Mouse (Mus musculus): ENCODE results near the gene Tmprss11c. TPM values are rescaled to one million over a fixed set of nuclear protein-coding genes. Genes with fewer than 3 reads are reported as not detected.

The Tmprss11c gene
- polyA plus RNA-seq, 1 experiment from 2014 or later = not detected

GRCm38 (mm10) chr5:86191356-86191755 lies 97.8 kb downstream of the Tmprss11c start:
- Histone ChIP-seq H3K4me3 (ENCODE audit: low read length) (no peak overlapping the region), H3K4me1 (ENCODE audit: control insufficient read depth, insufficient read depth, low read depth, low read length) (no peaks in the 10 kb centered on the region), H3K9me3 (ENCODE audit: control insufficient read depth, low read length) (no peaks in the 10 kb centered on the region)

GRCm38 (mm10) chr5:86190770-86191169 lies 98.3 kb downstream of the Tmprss11c start:
- no peak for ATAC-seq

More at GRCm38 (mm10) chr5:86191356-86191755, 97.8 kb downstream of the Tmprss11c start:
- 17% methylated on average over 4 of the region's 4 CpGs for WGBS
- no peaks in the 10 kb centered on the region for H3K27me3 ChIP-seq (replicated peaks; ENCODE audit: control insufficient read depth, insufficient read depth, low read length)
- peak; percentile 80 for ATAC-seq
- no peak overlapping the region for H3K9ac ChIP-seq (ENCODE audit: low read depth, low read length)
- no peaks in the 10 kb centered on the region for H3K36me3 ChIP-seq (ENCODE audit: control insufficient read depth, insufficient read depth, low read length)
- H3K4me2 ChIP-seq (ENCODE audit: low read length) = no peak overlapping the region
- no peak overlapping the region for H3K27ac ChIP-seq (ENCODE audit: low read depth, low read length)

GRCm38 (mm10) chr5:86190290-86190689 lies 98.8 kb downstream of the Tmprss11c start:
- Histone ChIP-seq H3K4me3 (ENCODE audit: low read length) (no peak overlapping the region), H3K4me1 (ENCODE audit: control insufficient read depth, insufficient read depth, low read depth, low read length) (no peaks in the 10 kb centered on the region), H3K9me3 (ENCODE audit: control insufficient read depth, low read length) (no peaks in the 10 kb centered on the region), H3K27me3 (replicated peaks; ENCODE audit: control insufficient read depth, insufficient read depth, low read length) (no peaks in the 10 kb centered on the region), H3K4me2 (ENCODE audit: low read length) (no peak overlapping the region), H3K9ac (ENCODE audit: low read depth, low read length) (no peak overlapping the region), H3K36me3 (ENCODE audit: control insufficient read depth, insufficient read depth, low read length) (no peaks in the 10 kb centered on the region), H3K27ac (ENCODE audit: low read depth, low read length) (no peak overlapping the region)
- WGBS = 34% methylated on average over 15 of the region's 15 CpGs
- ATAC-seq = no peak

More at GRCm38 (mm10) chr5:86190770-86191169, 98.3 kb downstream of the Tmprss11c start:
- Histone ChIP-seq H3K27me3 (replicated peaks; ENCODE audit: control insufficient read depth, insufficient read depth, low read length) (no peaks in the 10 kb centered on the region), H3K27ac (ENCODE audit: low read depth, low read length) (no peak overlapping the region), H3K9me3 (ENCODE audit: control insufficient read depth, low read length) (no peaks in the 10 kb centered on the region), H3K9ac (ENCODE audit: low read depth, low read length) (no peak overlapping the region), H3K4me2 (ENCODE audit: low read length) (no peak overlapping the region), H3K4me3 (ENCODE audit: low read length) (no peak overlapping the region), H3K36me3 (ENCODE audit: control insufficient read depth, insufficient read depth, low read length) (no peaks in the 10 kb centered on the region), H3K4me1 (ENCODE audit: control insufficient read depth, insufficient read depth, low read depth, low read length) (no peaks in the 10 kb centered on the region)
- 22% methylated on average over 5 of the region's 5 CpGs for WGBS

- 81% methylated on average over 6 of the region's 6 CpGs for WGBS
- H3K36me3 ChIP-seq (ENCODE audit: control insufficient read depth, insufficient read depth, low read length) = no peaks in the 10 kb centered on the region
- H3K27me3 ChIP-seq (replicated peaks; ENCODE audit: control insufficient read depth, insufficient read depth, low read length) = no peaks in the 10 kb centered on the region
- ATAC-seq = no peak
- no peaks in the 10 kb centered on the region for H3K4me1 ChIP-seq (ENCODE audit: control insufficient read depth, insufficient read depth, low read depth, low read length)
- no peaks in the 10 kb centered on the region for H3K9me3 ChIP-seq (ENCODE audit: control insufficient read depth, low read length)
- H3K9ac ChIP-seq (ENCODE audit: low read depth, low read length) = no peak overlapping the region
- H3K27ac ChIP-seq (ENCODE audit: low read depth, low read length) = no peak overlapping the region
- H3K4me3 ChIP-seq (ENCODE audit: low read length) = no peak overlapping the region
- no peak overlapping the region for H3K4me2 ChIP-seq (ENCODE audit: low read length)
Measured at GRCm38 (mm10) chr5:86187441-86187840, 101.7 kb downstream of the Tmprss11c start.

Other genes with a start within 250 kb of the Tmprss11c start
- 30.7 and 31.0 TPM in 2 replicates for gene Cenpc1, start 223.7 kb downstream of the Tmprss11c start, polyA plus RNA-seq (2015; fragmentation: Nextera tagmentation; extraction: Ambion mirVana)
- gene Stap1, start 217.6 kb downstream of the Tmprss11c start, polyA plus RNA-seq (2015; fragmentation: Nextera tagmentation; extraction: Ambion mirVana) = 0.34 and 0.42 TPM in 2 replicates
- 12.5 and 14.7 TPM in 2 replicates for gene Uba6, start 116.5 kb downstream of the Tmprss11c start, polyA plus RNA-seq (2015; fragmentation: Nextera tagmentation; extraction: Ambion mirVana)
- not detected in 2 replicates for gene Gnrhr, start 91.4 kb downstream of the Tmprss11c start, polyA plus RNA-seq (2015; fragmentation: Nextera tagmentation; extraction: Ambion mirVana)
- gene Tmprss11d, start 84.1 kb upstream of the Tmprss11c start, polyA plus RNA-seq (2015; fragmentation: Nextera tagmentation; extraction: Ambion mirVana) = not detected in 2 replicates
- not detected in 2 replicates for gene Tmprss11a, start 179.7 kb upstream of the Tmprss11c start, polyA plus RNA-seq (2015; fragmentation: Nextera tagmentation; extraction: Ambion mirVana)
- not detected in 2 replicates for gene Tmprss11g, start 229.3 kb upstream of the Tmprss11c start, polyA plus RNA-seq (2015; fragmentation: Nextera tagmentation; extraction: Ambion mirVana)